Mouse (Mus musculus): ENCODE results near the gene Mmp23. TPM values are rescaled to one million over a fixed set of nuclear protein-coding genes. Genes with fewer than 3 reads are reported as not detected.
A peak's percentile ranks its signal among the peaks of the same experiment; 100 is the strongest.

Gene Mmp23
- polyA plus RNA-seq (2014; fragmentation: Nextera tagmentation; extraction: Ambion mirVana), result 2.6 and 3.1 TPM in 2 replicates

DNA sequence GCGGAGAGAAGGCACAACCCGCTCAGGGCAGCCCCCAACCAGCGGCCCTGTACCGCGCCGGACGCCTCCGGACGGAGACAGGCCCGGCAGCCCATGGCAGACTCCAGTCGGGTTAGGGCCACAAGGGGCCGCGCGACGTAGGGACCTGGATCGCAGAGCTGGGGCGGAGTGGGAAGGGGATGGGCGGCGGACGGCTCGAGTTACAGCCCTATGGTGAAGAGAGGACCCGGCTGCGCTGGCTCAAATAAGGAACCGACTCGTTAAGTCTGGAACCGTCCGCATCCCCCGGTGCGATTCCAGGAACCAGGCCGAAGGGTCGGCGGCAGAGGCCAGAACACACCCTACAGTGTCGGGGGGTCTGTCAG lies at the start of gene Mmp23:
Gene Mmp23 (minus strand): TSS at position 299 of the 365 bp plus-strand sequence.
- H3K27ac ChIP-seq (ENCODE audit: low read depth, low read length), result no peak within 1 kb of the TSS
- WGBS, result under 1% methylated on average over 33 of the region's 33 CpGs

DNA sequence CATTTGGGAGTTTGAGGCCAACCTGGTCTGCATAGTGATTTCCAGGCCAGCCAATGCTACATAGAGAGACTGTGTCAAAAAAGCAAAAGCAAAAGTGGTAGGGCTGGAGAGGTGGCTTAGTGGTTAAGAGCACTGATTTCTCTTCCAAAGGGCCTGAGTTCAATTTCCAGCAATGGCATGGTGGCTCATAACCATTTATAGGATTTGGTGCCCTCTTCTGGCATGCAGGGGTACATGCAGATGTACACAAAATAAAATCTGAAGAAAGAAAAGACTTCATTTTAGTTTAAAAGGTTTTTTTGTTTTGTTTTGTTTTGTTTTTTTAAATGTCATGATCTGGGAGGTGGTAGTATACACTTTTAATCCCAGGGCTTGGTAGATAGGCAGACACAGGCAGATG lies 47.2 kb upstream of the Mmp23 start:
- no peak overlapping the region for H3K27ac ChIP-seq (ENCODE audit: low read depth, low read length)
- H3K27me3 ChIP-seq (ENCODE audit: control insufficient read depth, insufficient read depth, low read length), result peaks cover 5% of the 10 kb centered on the region
- ATAC-seq (ENCODE audit: low FRiP score) (no peak), DNase-seq (ENCODE audit: low spot score) (peak; percentile 38)
- H3K36me3 ChIP-seq (ENCODE audit: control insufficient read depth, insufficient read depth, low read length), result no peaks in the 10 kb centered on the region
- H3K4me2 ChIP-seq (replicated peaks; ENCODE audit: low read depth, low read length), result no peak overlapping the region
- no peaks in the 10 kb centered on the region for H3K4me1 ChIP-seq (replicated peaks; ENCODE audit: control insufficient read depth, insufficient read depth, low read length)
- H3K4me3 ChIP-seq (ENCODE audit: low read depth, low read length), result no peak overlapping the region
- H3K9me3 ChIP-seq (ENCODE audit: control insufficient read depth, low read length), result no peaks in the 10 kb centered on the region
- no peak overlapping the region for H3K9ac ChIP-seq (ENCODE audit: low read depth, low read length)

More for the DNA sequence above, at the start of gene Mmp23:
- peaks cover 14% of the 10 kb centered on the region for H3K4me1 ChIP-seq (replicated peaks; ENCODE audit: control insufficient read depth, insufficient read depth, low read length)
- peak within 1 kb of the TSS; percentile 58 for H3K9ac ChIP-seq (ENCODE audit: low read depth, low read length)
- DNase-seq (ENCODE audit: low spot score), result no peak
- peaks cover 50% of the 10 kb centered on the region for H3K27me3 ChIP-seq (ENCODE audit: control insufficient read depth, insufficient read depth, low read length)
- H3K9me3 ChIP-seq (ENCODE audit: control insufficient read depth, low read length), result no peaks in the 10 kb centered on the region
- H3K4me2 ChIP-seq (replicated peaks; ENCODE audit: low read depth, low read length), result peak within 1 kb of the TSS; percentile 66
- ATAC-seq (ENCODE audit: low FRiP score), result peak; percentile 61
- peak within 1 kb of the TSS; percentile 32 for H3K4me3 ChIP-seq (ENCODE audit: low read depth, low read length)
- H3K36me3 ChIP-seq (ENCODE audit: control insufficient read depth, insufficient read depth, low read length), result peaks cover 2% of the 10 kb centered on the region; the same call in 1 of the 2 replicates

DNA sequence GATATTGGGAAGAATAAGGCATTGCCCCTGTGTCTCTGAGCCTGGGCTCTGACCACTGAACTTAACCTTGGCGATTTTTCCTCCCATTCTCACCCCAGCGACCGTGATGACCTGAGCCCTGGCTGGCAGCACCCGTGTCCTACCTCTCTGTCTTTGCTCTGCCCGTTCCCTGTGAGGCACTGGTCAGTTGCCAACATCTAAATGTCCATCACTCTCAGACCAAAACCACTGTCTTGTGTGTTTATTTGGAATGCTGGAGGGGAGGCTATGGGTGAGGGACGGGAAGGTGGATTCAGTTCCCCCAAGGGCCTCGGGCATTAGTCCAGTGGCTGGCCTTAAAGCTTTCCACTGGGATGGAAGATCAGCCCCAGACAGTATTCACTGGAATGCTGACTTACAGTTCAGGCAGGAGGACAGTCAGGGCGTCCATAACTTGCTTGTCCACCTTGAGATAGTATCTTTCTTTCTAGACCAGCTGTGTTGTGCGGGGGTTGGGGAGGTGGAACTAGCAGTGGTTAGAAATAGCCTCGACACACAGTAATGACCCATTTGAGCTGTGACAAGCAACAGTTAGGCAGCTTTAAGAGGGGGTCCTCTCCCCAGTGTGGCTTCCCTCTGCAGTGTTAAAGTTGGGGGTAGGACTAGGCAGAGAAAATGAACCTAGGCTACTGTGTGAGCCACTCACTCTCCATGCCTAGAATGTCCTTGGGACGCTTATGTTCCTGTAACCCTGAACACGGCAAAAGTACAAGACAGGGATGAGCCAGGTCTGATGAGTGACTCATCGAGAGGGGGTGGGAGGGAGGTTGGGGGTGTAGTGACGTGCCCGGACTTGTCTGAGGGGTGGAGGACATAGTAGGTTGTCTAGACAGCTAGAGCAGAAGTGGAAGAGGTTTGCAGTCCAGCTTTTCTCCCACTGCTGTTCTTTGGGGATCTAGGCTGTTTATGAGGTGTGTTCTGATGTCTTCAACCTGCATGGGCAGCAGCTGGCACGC lies 43.4 kb upstream of the Mmp23 start:
- H3K4me1 ChIP-seq (replicated peaks; ENCODE audit: control insufficient read depth, insufficient read depth, low read length), result no peaks in the 10 kb centered on the region; the same call in 1 of the 2 replicates
- H3K27ac ChIP-seq (ENCODE audit: low read depth, low read length), result no peak overlapping the region
- H3K9me3 ChIP-seq (ENCODE audit: control insufficient read depth, low read length), result no peaks in the 10 kb centered on the region
- H3K9ac ChIP-seq (ENCODE audit: low read depth, low read length), result no peak overlapping the region
- no peak for ATAC-seq (ENCODE audit: low FRiP score)
- H3K27me3 ChIP-seq (ENCODE audit: control insufficient read depth, insufficient read depth, low read length), result peaks cover 12% of the 10 kb centered on the region
- H3K4me2 ChIP-seq (replicated peaks; ENCODE audit: low read depth, low read length), result no peak overlapping the region
- WGBS, result 75% methylated on average over 16 of the region's 16 CpGs
- H3K4me3 ChIP-seq (ENCODE audit: low read depth, low read length), result no peak overlapping the region
- no peak for DNase-seq (ENCODE audit: low spot score)
- no peaks in the 10 kb centered on the region for H3K36me3 ChIP-seq (ENCODE audit: control insufficient read depth, insufficient read depth, low read length)

DNA sequence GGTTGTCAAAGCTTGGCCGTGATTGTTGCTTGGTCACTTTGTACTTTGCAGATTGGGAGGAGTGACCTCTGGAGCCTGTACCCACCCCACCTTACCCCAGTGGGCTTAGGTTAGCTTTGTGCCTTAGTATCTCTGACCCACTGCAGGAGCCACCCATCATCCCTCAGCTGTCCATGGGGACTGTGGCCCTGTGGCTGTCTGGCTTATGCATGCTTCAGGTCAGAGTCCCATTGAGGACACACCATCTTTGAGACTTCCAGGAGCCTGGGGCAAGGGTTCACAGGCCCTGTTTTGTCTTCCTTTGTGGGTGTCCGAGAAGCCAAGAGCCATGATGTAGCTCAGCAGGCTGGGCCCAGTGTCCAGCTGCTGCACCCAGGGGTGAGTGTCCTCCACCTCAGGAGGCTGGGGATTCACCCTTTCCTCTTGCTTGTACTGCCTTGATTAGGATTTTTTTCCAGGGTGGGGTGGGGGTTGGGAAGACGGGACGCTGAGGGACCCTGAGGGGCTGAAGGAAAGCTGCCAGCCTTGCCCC lies 42.4 kb upstream of the Mmp23 start:
- no peak for ATAC-seq (ENCODE audit: low FRiP score)

DNA sequence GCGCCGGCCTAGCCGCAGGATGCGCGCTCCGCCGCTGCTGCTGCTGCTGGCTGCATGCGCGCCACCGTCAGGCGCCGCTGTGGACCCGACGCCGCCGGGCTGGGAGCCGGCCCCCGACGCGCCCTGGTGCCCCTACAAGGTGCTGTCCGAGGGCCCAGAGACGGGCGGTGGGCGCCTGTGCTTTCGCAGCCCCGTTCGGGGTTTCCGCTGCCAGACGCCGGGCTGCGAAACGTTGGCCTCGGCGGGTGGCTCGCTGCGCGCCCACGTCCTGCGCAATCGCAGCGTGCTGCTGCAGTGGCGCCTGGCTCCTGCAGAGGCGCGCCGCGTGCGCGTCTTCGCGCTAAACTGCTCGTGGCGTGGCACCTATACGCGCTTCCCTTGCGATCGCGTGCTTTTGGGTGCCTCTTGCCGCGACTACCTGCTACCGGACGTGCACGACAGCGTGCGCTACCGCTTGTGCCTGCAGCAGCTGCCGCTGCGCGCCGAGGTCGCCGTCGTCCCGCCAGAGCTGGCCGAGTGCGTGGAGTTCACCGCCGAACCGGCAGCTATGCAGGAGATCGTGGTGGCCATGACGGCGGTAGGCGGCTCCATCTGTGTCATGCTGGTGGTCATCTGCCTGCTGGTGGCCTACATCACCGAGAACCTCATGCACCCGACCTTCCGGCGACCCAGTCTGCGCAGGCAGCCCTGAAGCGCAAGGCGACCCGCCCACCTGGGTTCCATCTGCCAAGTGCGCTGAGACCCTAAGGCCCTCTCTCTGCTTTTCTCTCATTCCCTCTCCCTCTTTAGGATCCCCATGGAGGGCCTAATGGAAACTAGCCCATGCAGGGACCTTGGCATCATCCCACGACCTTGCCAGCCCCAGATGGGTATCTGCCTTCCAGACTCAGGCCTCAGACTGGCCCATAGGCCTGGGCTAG lies 41.6 kb upstream of the Mmp23 start:
- Histone ChIP-seq H3K4me2 (replicated peaks; ENCODE audit: low read depth, low read length) (peak overlapping the region; percentile 93), H3K9ac (ENCODE audit: low read depth, low read length) (peak overlapping the region; percentile 80), H3K4me1 (replicated peaks; ENCODE audit: control insufficient read depth, insufficient read depth, low read length) (no peaks in the 10 kb centered on the region; the same call in 1 of the 2 replicates), H3K27me3 (ENCODE audit: control insufficient read depth, insufficient read depth, low read length) (peaks cover 12% of the 10 kb centered on the region), H3K27ac (ENCODE audit: low read depth, low read length) (peak overlapping the region; percentile 69; the same call in 1 of the 2 replicates), H3K4me3 (ENCODE audit: low read depth, low read length) (peak overlapping the region; percentile 67), H3K9me3 (ENCODE audit: control insufficient read depth, low read length) (no peaks in the 10 kb centered on the region), H3K36me3 (ENCODE audit: control insufficient read depth, insufficient read depth, low read length) (no peaks in the 10 kb centered on the region)
- 1% methylated on average over 78 of the region's 92 CpGs for WGBS
- peak; percentile 69; the same call in 1 of the 2 replicates for ATAC-seq (ENCODE audit: low FRiP score)
- DNase-seq (ENCODE audit: low spot score), result peak; percentile 76

More for the DNA sequence above, 42.4 kb upstream of the Mmp23 start:
- DNase-seq (ENCODE audit: low spot score), result no peak
- Histone ChIP-seq H3K4me3 (ENCODE audit: low read depth, low read length) (peak overlapping the region; percentile 67; the same call in 1 of the 2 replicates), H3K9ac (ENCODE audit: low read depth, low read length) (no peak overlapping the region), H3K36me3 (ENCODE audit: control insufficient read depth, insufficient read depth, low read length) (no peaks in the 10 kb centered on the region), H3K4me2 (replicated peaks; ENCODE audit: low read depth, low read length) (peak overlapping the region; percentile 93), H3K9me3 (ENCODE audit: control insufficient read depth, low read length) (no peaks in the 10 kb centered on the region), H3K27ac (ENCODE audit: low read depth, low read length) (no peak overlapping the region), H3K4me1 (replicated peaks; ENCODE audit: control insufficient read depth, insufficient read depth, low read length) (no peaks in the 10 kb centered on the region; the same call in 1 of the 2 replicates), H3K27me3 (ENCODE audit: control insufficient read depth, insufficient read depth, low read length) (peaks cover 12% of the 10 kb centered on the region)
- 84% methylated on average over 4 of the region's 4 CpGs for WGBS

DNA sequence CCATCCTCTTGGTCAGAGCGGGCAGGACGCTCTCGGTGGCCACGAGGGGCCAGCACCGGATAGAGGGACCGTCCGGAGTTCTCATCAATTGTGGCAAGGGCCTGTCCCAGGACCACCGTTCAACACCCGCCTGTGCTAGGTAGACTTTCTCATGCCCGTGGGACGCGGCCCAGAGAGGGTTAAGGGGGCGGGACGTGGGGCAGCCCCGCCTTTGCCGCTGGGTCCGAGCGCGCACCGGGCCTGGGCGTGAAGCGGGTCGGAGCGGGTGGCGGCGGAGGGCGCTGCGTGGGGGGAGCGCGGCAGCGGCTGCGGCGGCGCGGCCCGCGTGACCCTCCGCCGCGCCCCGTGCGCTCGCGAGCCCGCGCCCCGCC lies 40.9 kb upstream of the Mmp23 start, which contains the start of gene Fndc10:
Gene Fndc10 (plus strand): TSS at position 232 of the 371 bp plus-strand sequence.
- DNase-seq (ENCODE audit: low spot score) (peak; percentile 80), ATAC-seq (ENCODE audit: low FRiP score) (peak; percentile 83)
- Histone ChIP-seq H3K9me3 (ENCODE audit: control insufficient read depth, low read length) (no peaks in the 10 kb centered on the region), H3K27me3 (ENCODE audit: control insufficient read depth, insufficient read depth, low read length) (peaks cover 12% of the 10 kb centered on the region), H3K9ac (ENCODE audit: low read depth, low read length) (peak within 1 kb of the TSS; percentile 80), H3K4me1 (replicated peaks; ENCODE audit: control insufficient read depth, insufficient read depth, low read length) (no peaks in the 10 kb centered on the region; the same call in 1 of the 2 replicates), H3K4me3 (ENCODE audit: low read depth, low read length) (peak within 1 kb of the TSS; percentile 67), H3K4me2 (replicated peaks; ENCODE audit: low read depth, low read length) (peak within 1 kb of the TSS; percentile 93), H3K36me3 (ENCODE audit: control insufficient read depth, insufficient read depth, low read length) (no peaks in the 10 kb centered on the region), H3K27ac (ENCODE audit: low read depth, low read length) (peak within 1 kb of the TSS; percentile 69; the same call in 1 of the 2 replicates)
- WGBS, result under 1% methylated on average over 24 of the region's 47 CpGs

DNA sequence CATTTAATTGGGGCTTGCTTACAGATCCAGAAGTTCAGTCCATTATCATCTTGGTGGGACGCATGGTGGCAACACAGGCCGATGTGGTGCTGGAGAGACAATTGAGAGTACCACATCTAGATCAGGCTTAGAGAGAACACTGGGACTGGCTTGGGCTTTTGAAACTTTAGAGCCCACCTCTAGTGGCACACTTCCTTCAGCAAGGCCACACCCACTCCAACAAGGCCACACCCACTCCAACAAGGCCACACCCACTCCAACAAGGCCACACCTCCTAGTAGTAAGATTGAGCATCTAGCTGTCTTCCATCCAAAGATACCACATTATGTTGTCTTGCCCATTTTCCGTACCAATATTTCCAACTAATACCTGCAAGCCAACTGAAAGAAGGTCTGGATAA lies 39.2 kb upstream of the Mmp23 start:
- ATAC-seq (ENCODE audit: low FRiP score), result no peak
- WGBS, result 95% methylated on average over 3 of the region's 3 CpGs
- no peak for DNase-seq (ENCODE audit: low spot score)

More for the DNA sequence above, 39.2 kb upstream of the Mmp23 start:
- no peaks in the 10 kb centered on the region; the same call in 1 of the 2 replicates for H3K4me1 ChIP-seq (replicated peaks; ENCODE audit: control insufficient read depth, insufficient read depth, low read length)
- no peak overlapping the region for H3K4me3 ChIP-seq (ENCODE audit: low read depth, low read length)
- H3K4me2 ChIP-seq (replicated peaks; ENCODE audit: low read depth, low read length), result no peak overlapping the region
- H3K9me3 ChIP-seq (ENCODE audit: control insufficient read depth, low read length), result no peaks in the 10 kb centered on the region
- H3K9ac ChIP-seq (ENCODE audit: low read depth, low read length), result no peak overlapping the region
- peaks cover 12% of the 10 kb centered on the region for H3K27me3 ChIP-seq (ENCODE audit: control insufficient read depth, insufficient read depth, low read length)
- no peak overlapping the region for H3K27ac ChIP-seq (ENCODE audit: low read depth, low read length)
- H3K36me3 ChIP-seq (ENCODE audit: control insufficient read depth, insufficient read depth, low read length), result no peaks in the 10 kb centered on the region
